ENCODE assay signal across 7 mouse cellular contexts in genomic region chr13:69534334-69534653, GRCm38 (mm10). TPM values are rescaled to one million over a fixed set of nuclear protein-coding genes. Genes with fewer than 3 reads are reported as not detected.
DNase-seq lines count a peak whose midpoint lies in the region; ATAC-seq and TF ChIP-seq lines count a peak whose summit lies in the region.

Gene Tent4a, minus strand, starts transcription at chr13:69534617.

- DNase-seq in ovary, postnatal 10 days (ENCODE audit: low spot score), result peak; percentile 58
- no peak for DNase-seq in ovary, postnatal 36 days (ENCODE audit: low spot score)
- DNase-seq in heart, postnatal 4 days, result no peak
- DNase-seq in liver, embryonic 11.5 days (ENCODE audit: low spot score), result no peak
- DNase-seq in stomach, postnatal 0 days (ENCODE audit: low spot score), result no peak
- no peak for DNase-seq in embryo, embryonic 10.5 days (ENCODE audit: low spot score)

- no peak for TF ChIP-seq CTCF in stomach, postnatal 0 days (IDR thresholded peaks at IDR 0.05; ENCODE audit: low read depth)

- peak; percentile 84 for ATAC-seq in embryonic facial prominence, embryonic 13.5 days (ENCODE audit: insufficient number of reproducible peaks, insufficient read depth, low FRiP score, low TSS enrichment, low read depth)
- ATAC-seq in liver, embryonic 11.5 days (replicated peaks; ENCODE audit: low FRiP score), result peak; percentile 81; the same call in 1 of the 2 replicates
- peak; percentile 89 for ATAC-seq in stomach, postnatal 0 days (ENCODE audit: low FRiP score, low TSS enrichment)

- WGBS in embryonic facial prominence, embryonic 13.5 days, result under 1% methylated on average over 34 of the region's 57 CpGs
- WGBS in liver, embryonic 11.5 days, result under 1% methylated on average over 31 of the region's 57 CpGs
- 2% methylated on average over 9 of the region's 57 CpGs for WGBS in stomach, postnatal 0 days

- no peaks in the 10 kb centered on the region for H3K9me3 ChIP-seq in embryonic facial prominence, embryonic 13.5 days
- no peaks in the 10 kb centered on the region for H3K9me3 ChIP-seq in liver, embryonic 11.5 days (ENCODE audit: control insufficient read depth, low read length)
- H3K9me3 ChIP-seq in stomach, postnatal 0 days (ENCODE audit: control insufficient read depth, low read length), result no peaks in the 10 kb centered on the region

- peak within 1 kb of the TSS; percentile 88 for H3K4me2 ChIP-seq in embryonic facial prominence, embryonic 13.5 days
- peak within 1 kb of the TSS; percentile 96 for H3K4me2 ChIP-seq in liver, embryonic 11.5 days
- H3K4me2 ChIP-seq in stomach, postnatal 0 days (replicated peaks; ENCODE audit: low read depth), result peak within 1 kb of the TSS; percentile 90

- H3K27me3 ChIP-seq in embryonic facial prominence, embryonic 13.5 days, result no peaks in the 10 kb centered on the region
- H3K27me3 ChIP-seq in liver, embryonic 11.5 days (replicated peaks; ENCODE audit: control insufficient read depth, insufficient read depth, low read length), result no peaks in the 10 kb centered on the region
- H3K27me3 ChIP-seq in stomach, postnatal 0 days (ENCODE audit: control insufficient read depth, insufficient read depth, low read length), result no peaks in the 10 kb centered on the region

- H3K27ac ChIP-seq in embryonic facial prominence, embryonic 13.5 days, result peak within 1 kb of the TSS; percentile 93
- peak within 1 kb of the TSS; percentile 95 for H3K27ac ChIP-seq in liver, embryonic 11.5 days (ENCODE audit: low read depth, low read length)
- peak within 1 kb of the TSS; percentile 98 for H3K27ac ChIP-seq in stomach, postnatal 0 days (replicated peaks)

- peak within 1 kb of the TSS; percentile 94 for H3K4me3 ChIP-seq in embryonic facial prominence, embryonic 13.5 days
- H3K4me3 ChIP-seq in liver, embryonic 11.5 days (ENCODE audit: low read depth, low read length), result peak within 1 kb of the TSS; percentile 98
- peak within 1 kb of the TSS; percentile 85 for H3K4me3 ChIP-seq in stomach, postnatal 0 days (ENCODE audit: low read depth, low read length)

- peaks cover 57% of the 10 kb centered on the region for H3K4me1 ChIP-seq in embryonic facial prominence, embryonic 13.5 days
- H3K4me1 ChIP-seq in liver, embryonic 11.5 days (replicated peaks; ENCODE audit: control insufficient read depth, insufficient read depth, low read length), result peaks cover 31% of the 10 kb centered on the region
- peaks cover 8% of the 10 kb centered on the region; the same call in 1 of the 2 replicates for H3K4me1 ChIP-seq in stomach, postnatal 0 days (replicated peaks; ENCODE audit: control insufficient read depth, insufficient read depth)

- no peak for TF ChIP-seq EP300 in stomach, postnatal 0 days (optimal IDR thresholded peaks at IDR 0.05)

- peak within 1 kb of the TSS; percentile 93 for H3K9ac ChIP-seq in embryonic facial prominence, embryonic 13.5 days
- peak within 1 kb of the TSS; percentile 98 for H3K9ac ChIP-seq in liver, embryonic 11.5 days (ENCODE audit: low read depth, low read length)
- peak within 1 kb of the TSS; percentile 88 for H3K9ac ChIP-seq in stomach, postnatal 0 days (ENCODE audit: low read length)

- H3K36me3 ChIP-seq in embryonic facial prominence, embryonic 13.5 days, result peaks cover 14% of the 10 kb centered on the region
- H3K36me3 ChIP-seq in liver, embryonic 11.5 days (ENCODE audit: control insufficient read depth, insufficient read depth, low read length), result peaks cover 6% of the 10 kb centered on the region; the same call in 1 of the 2 replicates
- H3K36me3 ChIP-seq in stomach, postnatal 0 days (ENCODE audit: control insufficient read depth, insufficient read depth, low read length), result no peaks in the 10 kb centered on the region

RNA-seq across cellular contexts. Expression of gene Tent4a, which starts in this region (rescaled TPM):
- polyA plus RNA-seq in embryonic facial prominence, embryonic 13.5 days (2015; fragmentation: Nextera tagmentation; extraction: Ambion mirVana), result 6.4 and 7.2 TPM in 2 replicates
- total RNA-seq in heart, postnatal 4 days (2021), result 10 to 100 TPM; 23.1 to 25.0 TPM
- polyA plus RNA-seq in liver, embryonic 11.5 days (2014; fragmentation: Nextera tagmentation; extraction: Ambion mirVana), result 5.3 and 6.2 TPM in 2 replicates
- polyA plus RNA-seq in stomach, postnatal 0 days (2015; fragmentation: Nextera tagmentation; extraction: Ambion mirVana), result 2.6 and 3.1 TPM in 2 replicates
